ENCODE assay signal across 8 mouse cellular contexts in genomic region chr1:71556688-71557612, GRCm38 (mm10). TPM values are rescaled to one million over a fixed set of nuclear protein-coding genes. Genes with fewer than 3 reads are reported as not detected.
A peak's percentile ranks its signal among the peaks of the same experiment; 100 is the strongest.
DNase-seq lines count a peak whose midpoint lies in the region; ATAC-seq and TF ChIP-seq lines count a peak whose summit lies in the region.

Gene Atic, plus strand, starts transcription at chr1:71557150.

- no peaks in the 10 kb centered on the region for H3K27me3 ChIP-seq in megakaryocyte, embryonic 14.5 days (replicated peaks)

- peak within 1 kb of the TSS; percentile 88 for H3K4me3 ChIP-seq in cortical plate, adult 2 months (ENCODE audit: insufficient read depth, low read length)
- peak within 1 kb of the TSS; percentile 98 for H3K4me3 ChIP-seq in megakaryocyte, embryonic 14.5 days (replicated peaks)

- TF ChIP-seq POLR2A in cortical plate, adult 2 months (IDR thresholded peaks at IDR 0.05; ENCODE audit: extremely low read depth, insufficient read depth, low read length): 0 out of 2 replicates have a peak, but pooled peaks have one; percentile 8

- H3K36me3 ChIP-seq in megakaryocyte, embryonic 14.5 days (replicated peaks; ENCODE audit: low read length): peaks cover 38% of the 10 kb centered on the region

- H3K4me1 ChIP-seq in cortical plate, adult 2 months (ENCODE audit: control insufficient read depth, insufficient read depth, low read length): no peaks in the 10 kb centered on the region
- peaks cover 75% of the 10 kb centered on the region for H3K4me1 ChIP-seq in megakaryocyte, embryonic 14.5 days

- no peak for TF ChIP-seq CTCF in cortical plate, adult 2 months (IDR thresholded peaks at IDR 0.05; ENCODE audit: extremely low read depth, insufficient read depth, low read length)

- H3K9me3 ChIP-seq in megakaryocyte, embryonic 14.5 days: no peaks in the 10 kb centered on the region

- DNase-seq in gastrocnemius, adult 8-10 months (ENCODE audit: low spot score in 2 of 2): peak; percentile 87 to 90
- DNase-seq in hindlimb bud, embryonic 11.5 days (ENCODE audit: extremely low spot score, low read depth, low spot score): peak; percentile 61
- DNase-seq in left cerebral cortex, adult 8-10 months (ENCODE audit: low spot score in 2 of 2): peak; percentile 65 to 85
- peak; percentile 92 for DNase-seq in right cerebral cortex, postnatal 10 days (ENCODE audit: low spot score in 2 of 2)
- peak; percentile 87 for DNase-seq in urinary bladder, postnatal 25 days (ENCODE audit: low spot score)

- peak; percentile 96 for ATAC-seq in activated CD4-positive, CD25-positive, alpha-beta regulatory T cell, adult 4 months

- H3K27ac ChIP-seq in cortical plate, adult 2 months (ENCODE audit: insufficient read depth, low read length): 0 out of 2 replicates have a peak within 1 kb of the TSS, but pooled peaks have one; percentile 28

RNA-seq across cellular contexts. Expression of gene Atic, which starts in this region (rescaled TPM):
- polyA plus RNA-seq in activated CD4-positive, CD25-positive, alpha-beta regulatory T cell, adult 4 months (2017; shearing (Covaris generic)): 10 to 100 TPM; 47.4 to 72.0 TPM
- 23.1 and 23.3 TPM in 2 replicates for polyA plus RNA-seq in cortical plate, adult 2 months (2012; rRNA removed)
- total RNA-seq in gastrocnemius, adult 8-10 months (2022): 10 to 100 TPM; 23.2 to 29.8 (median 25.6) TPM
- total RNA-seq in left cerebral cortex, adult 8-10 months (2022): 10 to 100 TPM; 32.5 to 35.4 (median 33.4) TPM
- 4.7 and 10.4 TPM in 2 replicates for polyA plus RNA-seq in megakaryocyte, embryonic 14.5 days (2012; ENCODE audit: insufficient read depth, low replicate concordance)

Comparison
In these comparisons a context has a peak if more than half of its experiments do, and no peak if none do; other contexts are left out.
1. Peak in every context shown above with its lines: DNase-seq, ATAC-seq, H3K4me3 ChIP-seq and H3K27ac ChIP-seq.